Mouse (Mus musculus) erythroblast, embryonic 14.5 days (primary cell): Measurements from ENCODE around the gene Vars. TPM values are rescaled to one million over a fixed set of nuclear protein-coding genes. Genes with fewer than 3 reads are reported as not detected.
"Not testable (repeated sequence)": the region's sequence is repeated elsewhere in the genome, so short reads cannot be mapped to it uniquely, and the experiment has no call there.

Source experiments
- H3K27me3 ChIP-seq: 2 replicates; pipeline ENCODE4 v1.6.1; 2012; ENCODE audit warnings: inconsistent platforms; ENCODE audit not compliant: control insufficient read depth
- H3K36me3 ChIP-seq: 2 replicates; pipeline ENCODE4 v1.6.1; 2012; ENCODE audit warnings: mild to moderate bottlenecking, inconsistent platforms; ENCODE audit not compliant: control insufficient read depth
- H3K4me1 ChIP-seq: 2 replicates; pipeline ENCODE4 v1.6.1; 2012; ENCODE audit warnings: inconsistent platforms; ENCODE audit not compliant: control insufficient read depth
- H3K4me3 ChIP-seq: replicated peaks from 2 replicates; pipeline ENCODE3; 2012; ENCODE audit warnings: moderate library complexity, mild to moderate bottlenecking, inconsistent platforms
- H3K9me3 ChIP-seq: 2 replicates; pipeline ENCODE4 v1.6.1; 2012; ENCODE audit warnings: low read length, inconsistent platforms, mixed read lengths; ENCODE audit not compliant: control insufficient read depth
- GATA1 ChIP-seq: IDR thresholded peaks from 2 replicates; pipeline ENCODE4 v1.6.1; 2012; ENCODE audit warnings: low read length, inconsistent platforms, mixed read lengths
- TAL1 ChIP-seq: IDR thresholded peaks from 3 replicates; pipeline ENCODE4 v1.6.1; 2012; ENCODE audit warnings: low read length, inconsistent platforms, mixed read lengths
- polyA plus RNA-seq: library from polyadenylated mRNA; stranded (reverse); fragments of >175 nt; gene quantifications from 2 replicates; pipeline ENCODE4 v1.2.3, GENCODE M21; 2012

Vars gene
- polyA plus RNA-seq, 1 experiment, result 41.7 TPM

DNA sequence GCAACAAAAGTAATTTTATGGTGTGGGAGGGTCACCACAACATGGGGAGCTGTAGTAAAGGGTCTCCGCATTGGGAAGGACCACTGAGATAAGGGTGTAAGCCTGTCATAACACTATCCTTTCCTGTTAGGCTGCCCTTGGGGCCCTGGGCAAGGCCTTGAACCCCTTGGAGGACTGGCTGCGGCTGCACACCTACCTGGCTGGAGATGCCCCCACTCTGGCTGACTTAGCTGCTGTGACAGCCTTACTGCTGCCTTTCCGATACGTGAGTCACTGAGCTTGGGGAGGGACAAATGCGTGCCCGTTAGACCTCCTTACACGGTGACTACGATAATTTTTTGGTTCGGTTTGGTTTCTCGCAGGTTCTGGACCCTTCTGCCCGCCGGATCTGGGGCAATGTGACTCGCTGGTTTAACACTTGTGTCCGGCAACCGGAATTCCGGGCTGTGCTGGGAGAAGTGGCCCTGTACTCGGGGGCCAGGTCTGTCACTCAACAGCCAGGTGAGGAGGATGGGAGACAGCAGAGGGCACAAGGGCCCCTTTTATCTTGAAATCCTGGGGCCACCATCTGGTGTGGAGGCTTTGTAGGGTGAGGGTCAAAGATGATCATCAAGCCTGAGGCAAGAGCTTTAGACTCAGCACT is 3.4 kb downstream of the Vars start:
- peaks cover 60% of the 10 kb centered on the region for H3K36me3 ChIP-seq
- TF ChIP-seq GATA1 (no peak), TAL1 (no peak)
- no peaks in the 10 kb centered on the region for H3K9me3 ChIP-seq
- no peak overlapping the region for H3K4me3 ChIP-seq
- no peaks in the 10 kb centered on the region for H3K27me3 ChIP-seq
- H3K4me1 ChIP-seq, result peaks cover 49% of the 10 kb centered on the region

DNA sequence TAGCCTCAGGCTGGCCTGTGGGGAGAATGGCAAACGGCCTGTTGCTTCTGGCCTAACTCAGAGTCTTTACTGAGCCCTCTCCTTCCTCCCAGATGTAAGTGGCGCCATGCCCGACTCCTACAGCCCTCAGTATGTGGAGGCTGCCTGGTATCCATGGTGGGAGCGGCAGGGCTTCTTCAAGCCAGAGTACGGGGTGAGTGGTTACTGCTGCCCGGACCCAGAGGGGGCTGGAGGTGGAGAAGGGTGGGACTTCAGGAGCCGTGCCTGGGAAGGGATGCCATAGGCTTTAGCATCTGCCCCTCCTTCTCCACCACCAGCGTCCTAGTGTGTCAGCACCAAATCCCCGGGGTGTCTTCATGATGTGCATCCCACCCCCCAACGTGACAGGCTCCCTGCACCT is 4.4 kb downstream of the Vars start:
- peaks cover 41% of the 10 kb centered on the region for H3K4me1 ChIP-seq
- TF ChIP-seq TAL1, result no peak
- no peak for TF ChIP-seq GATA1
- H3K27me3 ChIP-seq, result no peaks in the 10 kb centered on the region
- H3K9me3 ChIP-seq, result no peaks in the 10 kb centered on the region
- no peak overlapping the region for H3K4me3 ChIP-seq
- peaks cover 64% of the 10 kb centered on the region for H3K36me3 ChIP-seq

DNA sequence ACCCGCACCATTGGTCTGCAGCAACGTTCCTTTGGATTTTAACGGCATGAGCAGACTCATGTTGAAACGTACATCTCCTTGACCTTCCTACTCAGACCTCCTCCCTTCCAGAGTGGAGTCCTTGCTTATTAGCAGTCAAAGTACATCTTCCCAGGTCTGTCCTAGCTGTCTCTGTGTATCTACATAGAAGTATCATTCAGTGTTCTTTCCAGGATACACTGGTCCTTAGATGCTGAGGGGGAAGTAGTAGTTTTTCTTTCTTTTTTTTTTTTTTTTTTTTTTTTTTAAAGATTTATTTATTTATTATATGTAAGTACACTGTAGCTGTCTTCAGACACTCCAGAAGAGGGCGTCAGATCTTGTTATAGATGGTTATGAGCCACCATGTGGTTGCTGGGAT is 5.1 kb downstream of the Vars start:
- H3K27me3 ChIP-seq, H3K9me3 ChIP-seq, H3K4me3 ChIP-seq: not testable (repeated sequence)
- H3K4me1 ChIP-seq, result peaks cover 41% of the 10 kb centered on the region
- H3K36me3 ChIP-seq, result peaks cover 71% of the 10 kb centered on the region

DNA sequence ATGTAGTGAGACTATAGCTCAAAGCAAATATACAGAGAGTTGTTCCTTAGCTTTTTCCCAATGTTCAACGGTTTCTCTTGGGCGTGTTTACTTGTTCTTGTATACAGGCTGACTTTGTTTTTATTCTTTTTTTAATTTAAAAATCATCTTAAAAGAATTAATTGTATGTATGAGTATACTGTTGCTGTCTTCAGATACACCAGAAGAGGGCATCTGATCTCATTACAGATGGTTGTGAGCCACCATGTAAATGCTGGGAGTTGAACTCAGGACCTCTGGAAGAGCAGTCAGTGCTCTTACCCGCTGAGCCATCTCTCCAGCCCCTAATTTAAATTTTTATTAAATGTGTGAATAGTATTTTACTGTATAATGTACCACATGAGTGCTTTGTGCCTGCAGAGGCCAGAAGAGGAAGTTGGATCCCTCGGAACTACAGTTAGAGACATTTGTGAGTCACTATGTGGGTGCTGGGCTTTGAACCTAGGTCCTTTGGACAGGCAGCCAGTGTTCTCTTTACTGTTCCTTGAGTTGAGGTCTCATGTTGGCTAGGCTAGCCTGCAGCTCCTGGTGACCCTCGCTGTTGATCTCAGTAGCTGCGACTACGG is 6.7 kb downstream of the Vars start:
- Histone ChIP-seq H3K4me3 (no peak overlapping the region), H3K9me3 (no peaks in the 10 kb centered on the region), H3K4me1 (peaks cover 26% of the 10 kb centered on the region), H3K27me3 (no peaks in the 10 kb centered on the region), H3K36me3 (peaks cover 87% of the 10 kb centered on the region)
- TF ChIP-seq GATA1 (no peak), TAL1 (no peak)

DNA sequence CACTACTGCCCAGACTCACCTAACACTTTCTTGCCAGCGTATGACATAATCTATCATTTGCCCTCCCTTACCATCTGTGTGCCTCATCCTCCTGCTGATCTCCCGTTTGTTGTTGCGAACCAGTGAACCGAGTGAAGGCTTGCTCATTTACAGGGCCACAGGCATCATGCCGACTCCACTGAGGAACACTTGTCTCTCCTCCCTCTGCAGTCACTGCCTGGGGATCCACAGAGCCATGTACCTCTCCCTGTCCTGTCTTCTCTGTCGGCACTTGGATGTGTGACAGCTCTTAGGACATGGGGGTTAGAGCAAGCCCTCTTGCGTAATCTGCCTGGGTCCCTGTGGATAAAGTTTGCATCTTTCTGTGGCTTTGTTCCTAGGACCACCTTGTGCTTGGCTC is 8.8 kb downstream of the Vars start:
- Histone ChIP-seq H3K36me3 (peaks cover 95% of the 10 kb centered on the region), H3K4me1 (peaks cover 7% of the 10 kb centered on the region), H3K27me3 (no peaks in the 10 kb centered on the region), H3K4me3 (no peak overlapping the region), H3K9me3 (no peaks in the 10 kb centered on the region)
- no peak for TF ChIP-seq TAL1
- TF ChIP-seq GATA1, result no peak

DNA sequence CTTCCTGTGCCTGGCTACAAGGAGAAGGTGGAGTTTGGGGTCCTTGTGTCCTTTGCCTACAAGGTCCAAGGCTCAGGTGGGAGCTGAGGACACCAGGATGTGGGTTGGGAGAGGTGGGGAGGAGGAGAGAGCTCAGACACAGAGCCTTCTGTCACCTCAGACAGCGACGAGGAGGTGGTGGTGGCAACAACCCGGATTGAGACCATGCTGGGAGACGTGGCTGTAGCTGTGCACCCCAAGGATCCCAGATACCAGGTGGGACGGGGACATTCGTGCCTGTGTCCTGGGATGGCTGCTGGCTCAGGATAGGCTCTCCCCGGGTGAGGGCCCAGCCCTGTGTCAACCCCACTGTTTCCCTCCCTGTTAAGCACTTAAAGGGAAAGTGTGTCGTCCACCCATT is 10.7 kb downstream of the Vars start:
- TF ChIP-seq TAL1 (no peak), GATA1 (no peak)
- Histone ChIP-seq H3K27me3 (no peaks in the 10 kb centered on the region), H3K4me1 (peaks cover 9% of the 10 kb centered on the region), H3K36me3 (peaks cover 97% of the 10 kb centered on the region), H3K9me3 (no peaks in the 10 kb centered on the region), H3K4me3 (no peak overlapping the region)

DNA sequence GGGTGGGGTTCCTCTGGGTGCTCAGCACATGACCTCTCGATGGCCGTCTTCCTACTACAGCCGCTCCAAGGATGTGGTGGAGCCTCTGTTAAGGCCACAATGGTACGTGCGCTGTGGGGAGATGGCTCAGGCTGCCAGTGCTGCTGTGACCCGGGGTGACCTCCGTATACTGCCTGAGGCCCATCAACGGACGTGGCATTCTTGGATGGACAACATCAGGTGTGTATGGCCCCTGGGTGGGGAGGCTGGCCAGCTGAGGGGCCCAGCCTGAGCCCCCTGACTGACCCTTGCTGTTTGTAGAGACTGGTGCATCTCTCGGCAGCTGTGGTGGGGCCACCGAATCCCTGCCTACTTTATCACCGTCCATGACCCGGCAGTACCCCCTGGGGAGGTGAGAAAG is 11.6 kb downstream of the Vars start:
- H3K27me3 ChIP-seq, result no peaks in the 10 kb centered on the region
- peaks cover 96% of the 10 kb centered on the region for H3K36me3 ChIP-seq
- TF ChIP-seq GATA1 (no peak), TAL1 (no peak)
- peaks cover 17% of the 10 kb centered on the region for H3K4me1 ChIP-seq
- no peaks in the 10 kb centered on the region for H3K9me3 ChIP-seq
- no peak overlapping the region for H3K4me3 ChIP-seq

DNA sequence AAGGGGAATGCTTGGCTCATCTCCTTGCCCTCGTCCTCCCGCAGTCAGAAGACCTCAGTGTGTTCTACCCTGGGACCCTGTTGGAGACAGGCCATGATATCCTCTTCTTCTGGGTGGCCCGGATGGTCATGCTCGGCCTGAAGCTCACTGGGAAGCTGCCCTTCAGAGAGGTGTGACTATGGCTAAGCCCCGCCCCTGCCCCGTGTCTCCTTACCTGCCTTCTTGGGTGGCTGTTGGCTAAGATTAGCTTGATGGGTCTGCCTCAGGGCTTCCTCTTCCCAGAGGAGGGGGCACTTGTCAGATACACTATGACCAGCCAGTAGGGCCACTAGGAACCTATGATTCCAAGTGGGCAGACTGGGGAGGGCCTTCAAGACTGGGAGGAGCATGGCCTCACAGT is 12.4 kb downstream of the Vars start:
- H3K27me3 ChIP-seq, result no peaks in the 10 kb centered on the region
- no peak overlapping the region for H3K4me3 ChIP-seq
- no peaks in the 10 kb centered on the region for H3K9me3 ChIP-seq
- peaks cover 88% of the 10 kb centered on the region for H3K36me3 ChIP-seq
- peaks cover 21% of the 10 kb centered on the region for H3K4me1 ChIP-seq
- TF ChIP-seq GATA1 (no peak), TAL1 (no peak)

DNA sequence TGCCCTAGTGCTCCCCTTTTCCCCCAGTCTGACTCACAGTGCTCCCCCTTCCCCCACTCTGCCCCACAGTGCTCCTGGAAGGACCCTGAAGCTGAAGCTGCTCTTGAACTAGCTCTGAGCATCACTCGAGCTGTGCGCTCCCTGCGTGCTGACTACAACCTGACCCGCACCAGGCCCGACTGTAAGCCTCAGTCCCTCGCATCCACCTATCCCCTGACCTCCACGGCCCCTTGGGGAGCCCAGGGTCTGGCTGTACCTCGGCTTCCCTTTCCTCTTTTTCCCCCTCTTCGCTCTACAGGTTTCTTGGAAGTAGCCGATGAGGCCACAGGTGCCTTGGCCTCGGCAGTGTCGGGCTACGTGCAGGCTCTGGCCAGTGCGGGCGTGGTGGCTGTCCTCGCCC is 14.5 kb downstream of the Vars start:
- no peak for TF ChIP-seq GATA1
- no peak for TF ChIP-seq TAL1
- peaks cover 24% of the 10 kb centered on the region for H3K4me1 ChIP-seq
- no peaks in the 10 kb centered on the region for H3K9me3 ChIP-seq
- no peaks in the 10 kb centered on the region for H3K27me3 ChIP-seq
- peaks cover 69% of the 10 kb centered on the region for H3K36me3 ChIP-seq
- H3K4me3 ChIP-seq, result no peak overlapping the region

DNA sequence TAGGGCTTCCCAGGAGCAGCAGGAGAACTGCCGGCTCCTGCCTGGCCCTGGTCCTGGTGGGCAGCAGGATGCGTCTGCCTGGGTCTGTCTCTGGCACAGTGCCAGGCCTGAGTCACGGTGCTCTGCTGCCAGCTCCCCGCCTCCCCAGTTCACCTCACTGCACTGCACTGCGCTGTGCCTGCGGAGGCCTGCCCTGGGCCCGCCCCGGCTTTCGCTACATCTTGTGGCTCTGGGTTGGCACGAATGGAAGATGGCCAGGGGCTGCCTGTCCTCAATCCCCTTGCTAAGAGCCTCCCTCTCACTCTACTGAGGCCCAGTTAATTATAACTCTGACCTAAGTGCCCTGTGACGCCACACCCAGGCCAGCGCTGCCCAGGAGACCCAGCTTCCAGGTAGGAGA is 15.6 kb downstream of the Vars start, which contains the start of gene Vwa7:
Gene Vwa7 (plus strand): TSS at position 204 of the 400 bp plus-strand sequence.
- no peak within 1 kb of the TSS for H3K4me3 ChIP-seq
- no peak for TF ChIP-seq TAL1

More for the DNA sequence above, 15.6 kb downstream of the Vars start, which contains the start of gene Vwa7:
- H3K4me1 ChIP-seq, result peaks cover 34% of the 10 kb centered on the region
- H3K27me3 ChIP-seq, result no peaks in the 10 kb centered on the region
- H3K9me3 ChIP-seq, result no peaks in the 10 kb centered on the region
- H3K36me3 ChIP-seq, result peaks cover 58% of the 10 kb centered on the region
